Mouse (Mus musculus) MEL (cell line): ENCODE data around the gene Cldn10. TPM values are rescaled to one million over a fixed set of nuclear protein-coding genes. Genes with fewer than 3 reads are reported as not detected.

Experiments
- DNase-seq: peaks from one replicate; pipeline ENCODE4 v3.0.0; 2011; ENCODE audit warnings: low read depth, low spot score
- H3K27ac ChIP-seq: 2 replicates; pipeline ENCODE4 v1.5.1; 2012; ENCODE audit warnings: low read depth, mild to moderate bottlenecking, control low read depth, low read length, moderate library complexity; ENCODE audit not compliant: control insufficient read depth
- H3K27me3 ChIP-seq, 2 experiments: fragments of 150-350 bp in 1 of 2; sonication (generic) in 1 of 2; 2 replicates each; pipeline ENCODE4 v1.6.1; 2012; ENCODE audit warnings: low read length in 2 of 2, mild to moderate bottlenecking in 2 of 2, improper control_type of control experiment in 1 of 2, moderate library complexity in 1 of 2; ENCODE audit not compliant: insufficient read depth in 2 of 2, control insufficient read depth in 1 of 2
- H3K36me3 ChIP-seq, 2 experiments: 2 replicates each; pipeline ENCODE4 v1.6.1; 2012 to 2014; ENCODE audit warnings: low read length in 2 of 2, improper control_type of control experiment in 1 of 2, inconsistent platforms in 1 of 2, mild to moderate bottlenecking in 1 of 2; ENCODE audit not compliant: insufficient read depth in 2 of 2, control insufficient read depth in 1 of 2
- H3K4me1 ChIP-seq, 2 experiments: fragments of 150-350 bp in 1 of 2; sonication (generic) in 1 of 2; 2 replicates each; pipeline ENCODE4 v1.6.1; 2012; ENCODE audit warnings: low read length in 2 of 2, improper control_type of control experiment in 1 of 2, mild to moderate bottlenecking in 1 of 2; ENCODE audit not compliant: insufficient read depth in 2 of 2, control insufficient read depth in 1 of 2
- H3K4me3 ChIP-seq, 2 experiments: fragments of 150-350 bp in 1 of 2; sonication (generic) in 1 of 2; 2 replicates each; pipeline ENCODE4 v1.5.1; 2012; ENCODE audit warnings: low read depth in 2 of 2, low read length in 2 of 2, mild to moderate bottlenecking in 2 of 2, moderate library complexity in 2 of 2, control low read depth in 1 of 2, improper control_type of control experiment in 1 of 2; ENCODE audit not compliant: control insufficient read depth in 1 of 2, insufficient read depth in 1 of 2
- H3K79me2 ChIP-seq: 2 replicates; pipeline ENCODE4 v1.6.1; 2012; ENCODE audit warnings: mild to moderate bottlenecking, low read length, moderate library complexity; ENCODE audit not compliant: control insufficient read depth, poor library complexity, insufficient read depth
- H3K9ac ChIP-seq: 2 replicates; pipeline ENCODE4 v1.6.1; 2012; ENCODE audit warnings: low read depth, mild to moderate bottlenecking, control low read depth, low read length, moderate library complexity; ENCODE audit not compliant: control insufficient read depth, poor library complexity, severe bottlenecking
- H3K9me3 ChIP-seq: fragments of 150-350 bp; sonication (generic); replicated peaks from 2 replicates; pipeline ENCODE4 v1.6.1; 2012; ENCODE audit warnings: mild to moderate bottlenecking, low read length, improper control_type of control experiment, moderate library complexity; ENCODE audit not compliant: insufficient read depth
- BHLHE40 ChIP-seq: IDR thresholded peaks from 2 replicates; pipeline ENCODE4 v1.6.1; 2012; ENCODE audit warnings: low read depth, mild to moderate bottlenecking, inconsistent platforms, low read length, improper control_type of control experiment, borderline replicate concordance
- CTCF ChIP-seq, 3 experiments: IDR thresholded peaks in 2 of 3; conservative IDR thresholded peaks in 1 of 3; 2 replicates each; pipeline ENCODE4 v1.5.1; 2011 to 2012; ENCODE audit warnings: low read length in 3 of 3, low read depth in 2 of 3, mild to moderate bottlenecking in 2 of 3, improper control_type of control experiment in 1 of 3, inconsistent platforms in 1 of 3, mixed read lengths in 1 of 3, moderate library complexity in 1 of 3; ENCODE audit not compliant: control insufficient read depth in 1 of 3, insufficient read depth in 1 of 3, poor library complexity in 1 of 3, severe bottlenecking in 1 of 3
- ELF1 ChIP-seq: IDR thresholded peaks from 2 replicates; pipeline ENCODE4 v1.6.1; 2014; ENCODE audit warnings: low read depth, mild to moderate bottlenecking, inconsistent platforms, low read length, improper control_type of control experiment, moderate library complexity
- ETS1 ChIP-seq: IDR thresholded peaks from 2 replicates; pipeline ENCODE4 v1.6.1; 2012; ENCODE audit warnings: low read depth, mild to moderate bottlenecking, inconsistent platforms, low read length, improper control_type of control experiment, moderate library complexity
- MAFK ChIP-seq: IDR thresholded peaks from 2 replicates; pipeline ENCODE4 v1.6.1; 2011; ENCODE audit warnings: low read depth, mild to moderate bottlenecking, low read length, improper control_type of control experiment, borderline replicate concordance
- MAX ChIP-seq: IDR thresholded peaks from 2 replicates; pipeline ENCODE4 v1.6.1; 2011; ENCODE audit warnings: low read length, improper control_type of control experiment
- MYC ChIP-seq: IDR thresholded peaks from 2 replicates; pipeline ENCODE4 v1.6.1; 2011; ENCODE audit warnings: low read depth, mild to moderate bottlenecking, low read length, improper control_type of control experiment, moderate library complexity
- POLR2AphosphoS5 ChIP-seq: IDR thresholded peaks from 2 replicates; pipeline ENCODE4 v1.6.1; 2012; ENCODE audit warnings: low read depth, borderline replicate concordance, mild to moderate bottlenecking, inconsistent platforms, low read length, moderate library complexity, mixed read lengths
- RAD21 ChIP-seq: IDR thresholded peaks from 2 replicates; pipeline ENCODE4 v1.6.1; 2011; ENCODE audit warnings: mild to moderate bottlenecking, low read depth, low read length, improper control_type of control experiment
- SIN3A ChIP-seq: IDR thresholded peaks from 2 replicates; pipeline ENCODE4 v1.6.1; 2012; ENCODE audit warnings: low read length, improper control_type of control experiment, inconsistent platforms
- SMC3 ChIP-seq: IDR thresholded peaks from 2 replicates; pipeline ENCODE4 v1.6.1; 2011; ENCODE audit warnings: low read depth, low read length, improper control_type of control experiment
- TAL1 ChIP-seq: IDR thresholded peaks from 2 replicates; pipeline ENCODE4 v1.6.1; 2012; ENCODE audit warnings: mild to moderate bottlenecking, inconsistent platforms, low read length, moderate library complexity, mixed read lengths
- TBP ChIP-seq: IDR thresholded peaks from 2 replicates; pipeline ENCODE4 v1.8.0; 2011; ENCODE audit warnings: low read depth, low read length, improper control_type of control experiment
- TCF12 ChIP-seq: IDR thresholded peaks from 2 replicates; pipeline ENCODE4 v1.6.1; 2014; ENCODE audit warnings: low read depth, mild to moderate bottlenecking, inconsistent platforms, low read length, improper control_type of control experiment, moderate library complexity
- UBTF ChIP-seq: IDR thresholded peaks from 2 replicates; pipeline ENCODE4 v1.6.1; 2012; ENCODE audit warnings: low read depth, mild to moderate bottlenecking, inconsistent platforms, low read length, improper control_type of control experiment, moderate library complexity, borderline replicate concordance; ENCODE audit not compliant: insufficient read depth
- USF1 ChIP-seq: IDR thresholded peaks from 2 replicates; pipeline ENCODE4 v1.6.1; 2014; ENCODE audit warnings: low read depth, mild to moderate bottlenecking, inconsistent platforms, low read length, improper control_type of control experiment, moderate library complexity
- ZC3H11A ChIP-seq: IDR thresholded peaks from 2 replicates; pipeline ENCODE4 v1.6.1; 2012; ENCODE audit warnings: low read depth, mild to moderate bottlenecking, inconsistent platforms, low read length, improper control_type of control experiment
- ZMIZ1 ChIP-seq: IDR thresholded peaks from 2 replicates; pipeline ENCODE4 v1.6.1; 2012; ENCODE audit warnings: low read depth, mild to moderate bottlenecking, inconsistent platforms, low read length, improper control_type of control experiment, moderate library complexity
- ZNF384 ChIP-seq: IDR thresholded peaks from 2 replicates; pipeline ENCODE4 v1.6.1; 2012; ENCODE audit warnings: low read depth, mild to moderate bottlenecking, inconsistent platforms, low read length, improper control_type of control experiment
- polyA plus RNA-seq, 2 experiments: library from polyadenylated mRNA; stranded (reverse) in 1 of 2; unstranded in 1 of 2; fragments of >175 nt in 1 of 2; fragments of >200 nt in 1 of 2; gene quantifications; 2 replicates each; pipeline versions ENCODE4 v1.2.1 to v1.2.4; 2012; ENCODE audit warnings: low replicate concordance in 2 of 2, low read depth in 1 of 2; ENCODE audit not compliant: insufficient read length in 2 of 2, insufficient read depth in 1 of 2, missing spikeins in 1 of 2
- total RNA-seq: library from RNA; depleted of rRNA; stranded (reverse); fragments of 300-350 nt; gene quantifications from 2 replicates; pipeline ENCODE4 v1.2.3, GENCODE M21; 2012

Gene Cldn10
- total and polyA plus RNA-seq, 3 experiments = 0.17 TPM; not detected in 2

DNA sequence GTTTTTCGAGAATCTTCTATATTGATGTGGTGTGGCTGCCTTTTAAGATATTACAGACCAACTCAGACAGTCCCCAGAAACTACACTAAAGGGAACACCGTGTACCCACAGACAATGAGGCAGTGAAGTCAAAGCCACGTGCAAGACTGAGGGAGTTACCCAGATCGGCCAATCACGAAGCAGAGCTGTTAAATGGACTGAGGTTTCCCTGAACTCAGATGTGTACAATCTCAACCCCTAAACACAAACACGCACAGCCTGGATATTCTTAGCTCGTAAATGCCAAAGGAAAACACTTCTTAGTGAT, 96.5 kb downstream of the Cldn10 start:
- H3K9ac ChIP-seq = no peak overlapping the region
- H3K27ac ChIP-seq = peak overlapping the region; percentile 63; the same call in 1 of the 2 replicates
- H3K9me3 ChIP-seq = no peaks in the 10 kb centered on the region
- H3K36me3 ChIP-seq = peaks cover 0 to 8% of the 10 kb centered on the region in 2 experiments; a peak in 2 of 4 replicates
- H3K79me2 ChIP-seq = no peaks in the 10 kb centered on the region
- H3K4me3 ChIP-seq = no peak overlapping the region
- peaks cover 0 to 6% of the 10 kb centered on the region in 2 experiments; a peak in 2 of 4 replicates for H3K4me1 ChIP-seq
- TF ChIP-seq POLR2AphosphoS5 (no peak), ETS1 (0 out of 2 replicates have a peak, but pooled peaks have one; percentile 7), MAX (peak; percentile 63; the same call in 1 of the 2 replicates)
- peak; percentile 30 for DNase-seq
- no peaks in the 10 kb centered on the region for H3K27me3 ChIP-seq

- Histone ChIP-seq H3K27me3 (no peaks in the 10 kb centered on the region), H3K36me3 (no peaks in the 10 kb centered on the region), H3K9ac (no peak overlapping the region)
Measured at GRCm38 (mm10) chr14:118890101-118890500, 102.4 kb downstream of the Cldn10 start.

DNA sequence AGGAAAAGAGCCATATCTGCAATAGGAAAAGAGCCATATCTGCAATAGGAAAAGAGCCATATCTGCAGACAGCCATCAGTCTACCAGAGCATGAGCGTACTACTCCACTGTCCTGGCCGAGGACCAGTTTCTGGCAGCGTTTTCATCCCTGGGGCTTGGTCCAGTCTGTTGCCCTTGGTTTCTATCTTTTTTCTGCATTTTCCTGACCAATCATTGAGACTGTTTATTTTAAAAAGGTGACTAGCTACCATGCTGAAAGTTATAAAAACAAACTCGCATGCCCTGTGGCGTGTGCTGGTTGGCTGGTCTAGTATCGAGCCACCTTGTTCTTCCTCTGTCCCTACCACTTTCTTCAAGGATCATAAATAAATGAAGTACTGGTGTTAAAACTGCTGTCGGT, 107.5 kb downstream of the Cldn10 start:
- no peak overlapping the region for H3K9ac ChIP-seq
- no peaks in the 10 kb centered on the region for H3K27me3 ChIP-seq
- no peaks in the 10 kb centered on the region for H3K4me1 ChIP-seq
- H3K9me3 ChIP-seq = no peaks in the 10 kb centered on the region
- H3K27ac ChIP-seq = no peak overlapping the region
- no peaks in the 10 kb centered on the region for H3K36me3 ChIP-seq
- no peak overlapping the region for H3K4me3 ChIP-seq
- no peaks in the 10 kb centered on the region for H3K79me2 ChIP-seq
- TF ChIP-seq USF1 = no peak
- no peak for TF ChIP-seq ZNF384
- no peak for TF ChIP-seq MYC
- no peak for TF ChIP-seq TAL1
- TF ChIP-seq TBP = no peak
- TF ChIP-seq ZC3H11A = no peak
- no peak for TF ChIP-seq SIN3A
- TF ChIP-seq SMC3 = no peak
- TF ChIP-seq ZMIZ1 = no peak
- TF ChIP-seq MAFK = no peak
- no peak for TF ChIP-seq UBTF
- no peak for DNase-seq

More at GRCm38 (mm10) chr14:118890101-118890500, 102.4 kb downstream of the Cldn10 start:
- TF ChIP-seq POLR2AphosphoS5 = no peak
- no peak for TF ChIP-seq TCF12
- no peak for TF ChIP-seq RAD21
- no peak for TF ChIP-seq TBP
- no peak for TF ChIP-seq CTCF (IDR thresholded peaks at IDR 0.05 in 2 of 3, conservative IDR thresholded peaks at IDR 0.05 in 1 of 3; ENCODE audit: control insufficient read depth in 1 of 3, insufficient read depth in 1 of 3, low read depth in 2 of 3, low read length in 3 of 3, poor library complexity in 1 of 3, severe bottlenecking in 1 of 3)
- no peak for TF ChIP-seq BHLHE40
- TF ChIP-seq USF1 = no peak
- TF ChIP-seq SIN3A = no peak
- TF ChIP-seq ETS1 = no peak
- no peak for TF ChIP-seq MYC
- no peak for TF ChIP-seq ELF1
- TF ChIP-seq ZMIZ1 = no peak
- TF ChIP-seq, all 39 proteins: peak for 0
- Histone ChIP-seq H3K4me1 (no peaks in the 10 kb centered on the region), H3K9me3 (no peaks in the 10 kb centered on the region), H3K79me2 (no peaks in the 10 kb centered on the region), H3K27ac (no peak overlapping the region), H3K4me3 (no peak overlapping the region)
- DNase-seq = no peak
